Mouse (Mus musculus) liver, embryonic 11.5 days (tissue): ENCODE measurements around the gene Tenm3. TPM values are rescaled to one million over a fixed set of nuclear protein-coding genes. Genes with fewer than 3 reads are reported as not detected.
A peak's percentile ranks its signal among the peaks of the same experiment; 100 is the strongest.

Source experiments
- ATAC-seq: fragments of 200-750 bp; cut with Nextera tagmentation; replicated peaks from 2 replicates; pipeline ENCODE4 v1.8.0; 2017; ENCODE audit warnings: moderate number of reproducible peaks, mild to moderate bottlenecking, moderate TSS enrichment, moderate library complexity; ENCODE audit not compliant: low FRiP score
- DNase-seq: peaks from one replicate; pipeline ENCODE4 v3.0.0-alpha.2; 2017; ENCODE audit warnings: low spot score
- H3K27ac ChIP-seq: fragments of 300-500 bp; sonication (generic); 2 replicates; pipeline ENCODE4 v1.5.1; 2014; ENCODE audit warnings: mild to moderate bottlenecking, low read depth, low read length, control low read depth
- H3K27me3 ChIP-seq: fragments of 300-500 bp; sonication (generic); replicated peaks from 2 replicates; pipeline ENCODE4 v1.6.1; 2014; ENCODE audit warnings: low read length, mixed read lengths; ENCODE audit not compliant: control insufficient read depth, insufficient read depth
- H3K36me3 ChIP-seq: fragments of 300-500 bp; sonication (generic); 2 replicates; pipeline ENCODE4 v1.6.1; 2014; ENCODE audit warnings: mild to moderate bottlenecking, low read length, moderate library complexity, mixed read lengths; ENCODE audit not compliant: control insufficient read depth, insufficient read depth
- H3K4me1 ChIP-seq: fragments of 300-500 bp; sonication (generic); replicated peaks from 2 replicates; pipeline ENCODE4 v1.6.1; 2014; ENCODE audit warnings: low read length, mixed read lengths; ENCODE audit not compliant: control insufficient read depth, insufficient read depth
- H3K4me2 ChIP-seq: fragments of 300-500 bp; sonication (generic); 2 replicates; pipeline ENCODE4 v1.6.1; 2014; ENCODE audit warnings: mild to moderate bottlenecking, control low read depth, moderate library complexity
- H3K4me3 ChIP-seq: fragments of 300-500 bp; sonication (generic); 2 replicates; pipeline ENCODE4 v1.5.1; 2014; ENCODE audit warnings: low read depth, low read length, control low read depth
- H3K9ac ChIP-seq: fragments of 300-500 bp; sonication (generic); 2 replicates; pipeline ENCODE4 v1.6.1; 2014; ENCODE audit warnings: low read depth, low read length, control low read depth
- H3K9me3 ChIP-seq: fragments of 300-500 bp; sonication (generic); 2 replicates; pipeline ENCODE4 v1.6.1; 2016; ENCODE audit warnings: low read length, inconsistent platforms, mixed read lengths; ENCODE audit not compliant: control insufficient read depth
- WGBS: fragments of 180-500 bp; shearing (Covaris S2); extraction: QIAGEN DNeasy Blood & Tissue Kit; methylation state at CpG from one replicate; pipeline ENCODE4 v1.1.7; 2014; 5-methylcytosine and 5-hydroxymethylcytosine counted together
- polyA plus RNA-seq: library from polyadenylated mRNA; unstranded; fragments of >200 nt; fragmentation: Nextera tagmentation; extraction: Ambion mirVana; gene quantifications from 2 replicates; pipeline ENCODE4 v1.2.1, GENCODE M21; 2014

Gene Tenm3
- polyA plus RNA-seq, 1 experiment from 2014 or later: 13.6 TPM

GRCm38 (mm10) chr8:48844370-48844905, 687 bp upstream of the Tenm3 start:
- Histone ChIP-seq H3K4me2 (peak overlapping the region; percentile 75), H3K36me3 (no peaks in the 10 kb centered on the region), H3K27me3 (peaks cover 46% of the 10 kb centered on the region), H3K9me3 (no peaks in the 10 kb centered on the region), H3K9ac (no peak overlapping the region), H3K27ac (no peak overlapping the region), H3K4me1 (peaks cover 5% of the 10 kb centered on the region; the same call in 1 of the 2 replicates), H3K4me3 (peak overlapping the region; percentile 65)
- 1% methylated on average over 14 of the region's 14 CpGs for WGBS
- ATAC-seq: 0 out of 2 replicates have a peak, but pooled peaks have one; percentile 10
- DNase-seq: no peak

- Histone ChIP-seq H3K27ac (peak overlapping the region; percentile 70), H3K27me3 (peaks cover 46% of the 10 kb centered on the region), H3K4me1 (peaks cover 5% of the 10 kb centered on the region; the same call in 1 of the 2 replicates), H3K9me3 (no peaks in the 10 kb centered on the region), H3K4me2 (peak overlapping the region; percentile 75), H3K4me3 (peak overlapping the region; percentile 65), H3K36me3 (no peaks in the 10 kb centered on the region), H3K9ac (peak overlapping the region; percentile 63)
- DNase-seq: peak; percentile 60
- ATAC-seq: peak; percentile 59
- 1% methylated on average over 59 of the region's 93 CpGs for WGBS
These were observed 490 bp downstream of the Tenm3 start for GRCm38 (mm10) chr8:48842991-48843930.

GRCm38 (mm10) chr8:48842516-48842990, 1.2 kb downstream of the Tenm3 start:
- peak overlapping the region; percentile 70 for H3K27ac ChIP-seq
- DNase-seq: no peak
- peak overlapping the region; percentile 75 for H3K4me2 ChIP-seq
- ATAC-seq: no peak; the same call in 1 of the 2 replicates
- no peaks in the 10 kb centered on the region for H3K9me3 ChIP-seq
- H3K4me3 ChIP-seq: peak overlapping the region; percentile 65
- peak overlapping the region; percentile 63 for H3K9ac ChIP-seq
- peaks cover 5% of the 10 kb centered on the region; the same call in 1 of the 2 replicates for H3K4me1 ChIP-seq
- H3K27me3 ChIP-seq: peaks cover 46% of the 10 kb centered on the region
- under 1% methylated on average over 11 of the region's 11 CpGs for WGBS
- H3K36me3 ChIP-seq: no peaks in the 10 kb centered on the region

- Histone ChIP-seq H3K4me3 (no peak overlapping the region), H3K4me2 (peak overlapping the region; percentile 75), H3K36me3 (no peaks in the 10 kb centered on the region), H3K9ac (no peak overlapping the region), H3K4me1 (peaks cover 5% of the 10 kb centered on the region; the same call in 1 of the 2 replicates), H3K27ac (no peak overlapping the region), H3K27me3 (peaks cover 46% of the 10 kb centered on the region), H3K9me3 (no peaks in the 10 kb centered on the region)
- ATAC-seq (no peak), DNase-seq (no peak)
- WGBS: 3% methylated on average over 4 of the region's 4 CpGs
These were observed 1.7 kb downstream of the Tenm3 start for GRCm38 (mm10) chr8:48842035-48842434.

- DNase-seq: no peak
- Histone ChIP-seq H3K9ac (no peak overlapping the region), H3K36me3 (no peaks in the 10 kb centered on the region), H3K4me3 (no peak overlapping the region), H3K9me3 (no peaks in the 10 kb centered on the region), H3K27ac (no peak overlapping the region), H3K4me2 (no peak overlapping the region), H3K4me1 (no peaks in the 10 kb centered on the region), H3K27me3 (no peaks in the 10 kb centered on the region)
- ATAC-seq: no peak
- 74% methylated on average over 2 of the region's 2 CpGs for WGBS
These were observed 8.0 kb downstream of the Tenm3 start for GRCm38 (mm10) chr8:48835745-48836144.

GRCm38 (mm10) chr8:48827454-48827853, 16.3 kb downstream of the Tenm3 start:
- DNase-seq: no peak
- no peak overlapping the region for H3K27ac ChIP-seq
- no peak overlapping the region for H3K4me2 ChIP-seq
- no peak for ATAC-seq
- no peak overlapping the region for H3K4me3 ChIP-seq
- no peaks in the 10 kb centered on the region for H3K9me3 ChIP-seq
- no peaks in the 10 kb centered on the region for H3K36me3 ChIP-seq
- no peak overlapping the region for H3K9ac ChIP-seq
- no peaks in the 10 kb centered on the region for H3K27me3 ChIP-seq
- no peaks in the 10 kb centered on the region for H3K4me1 ChIP-seq
- WGBS: 63% methylated on average over 9 of the region's 9 CpGs

GRCm38 (mm10) chr8:48825666-48826065, 18.1 kb downstream of the Tenm3 start:
- no peaks in the 10 kb centered on the region for H3K4me1 ChIP-seq
- no peak overlapping the region for H3K4me2 ChIP-seq
- ATAC-seq (no peak), DNase-seq (no peak)
- H3K27ac ChIP-seq: no peak overlapping the region
- H3K36me3 ChIP-seq: no peaks in the 10 kb centered on the region
- H3K27me3 ChIP-seq: no peaks in the 10 kb centered on the region
- H3K9me3 ChIP-seq: no peaks in the 10 kb centered on the region
- H3K9ac ChIP-seq: no peak overlapping the region
- H3K4me3 ChIP-seq: no peak overlapping the region
- 87% methylated on average over 7 of the region's 7 CpGs for WGBS

- Histone ChIP-seq H3K9me3 (no peaks in the 10 kb centered on the region), H3K27me3 (no peaks in the 10 kb centered on the region), H3K27ac (no peak overlapping the region), H3K4me1 (no peaks in the 10 kb centered on the region), H3K9ac (no peak overlapping the region), H3K4me3 (no peak overlapping the region), H3K4me2 (no peak overlapping the region), H3K36me3 (no peaks in the 10 kb centered on the region)
- no peak for ATAC-seq
- 78% methylated on average over 4 of the region's 4 CpGs for WGBS
- DNase-seq: no peak
These were observed 21.5 kb downstream of the Tenm3 start for GRCm38 (mm10) chr8:48822291-48822690.
